Mouse (Mus musculus) heart, postnatal 0 days (tissue): ENCODE measurements around the gene Gm17455. TPM values are rescaled to one million over a fixed set of nuclear protein-coding genes. Genes with fewer than 3 reads are reported as not detected.
A peak's percentile ranks its signal among the peaks of the same experiment; 100 is the strongest.

Source experiments
- ATAC-seq: fragments of 200-750 bp; cut with Nextera tagmentation; 2 replicates; pipeline ENCODE4 v1.8.0; 2017; ENCODE audit warnings: low read depth, moderate number of reproducible peaks, moderate library complexity; ENCODE audit not compliant: insufficient read depth
- DNase-seq: peaks from one replicate; pipeline ENCODE4 v3.0.0-alpha.2; 2016; ENCODE audit warnings: low spot score
- H3K27ac ChIP-seq: fragments of 300-500 bp; sonication (generic); 2 replicates; pipeline ENCODE4 v1.5.1; 2014; ENCODE audit warnings: low read depth, mild to moderate bottlenecking
- H3K27me3 ChIP-seq: fragments of 300-500 bp; sonication (generic); 2 replicates; pipeline ENCODE4 v1.6.1; 2014; ENCODE audit warnings: low read length, mixed read lengths; ENCODE audit not compliant: control insufficient read depth, insufficient read depth
- H3K36me3 ChIP-seq: fragments of 300-500 bp; sonication (generic); replicated peaks from 2 replicates; pipeline ENCODE4 v1.6.1; 2014; ENCODE audit warnings: low read length, mixed read lengths; ENCODE audit not compliant: control insufficient read depth, insufficient read depth
- H3K4me1 ChIP-seq: fragments of 300-500 bp; sonication (generic); 2 replicates; pipeline ENCODE4 v1.6.1; 2014; ENCODE audit warnings: antibody characterized with exemption; ENCODE audit not compliant: control insufficient read depth, insufficient read depth
- H3K4me2 ChIP-seq: fragments of 300-500 bp; sonication (generic); 2 replicates; pipeline ENCODE4 v1.6.1; 2014; ENCODE audit warnings: low read depth, mild to moderate bottlenecking, low read length, moderate library complexity
- H3K4me3 ChIP-seq: fragments of 300-500 bp; sonication (generic); 2 replicates; pipeline ENCODE4 v1.5.1; 2014; ENCODE audit warnings: low read depth, low read length
- H3K9ac ChIP-seq: fragments of 300-500 bp; sonication (generic); replicated peaks from 2 replicates; pipeline ENCODE4 v1.6.1; 2014; ENCODE audit warnings: low read depth, low read length, mixed read lengths
- H3K9me3 ChIP-seq: fragments of 300-500 bp; sonication (generic); replicated peaks from 2 replicates; pipeline ENCODE4 v1.6.1; 2016; ENCODE audit warnings: low read length; ENCODE audit not compliant: control insufficient read depth
- CTCF ChIP-seq: IDR thresholded peaks from 2 replicates; pipeline ENCODE4 v1.5.1; 2016; ENCODE audit warnings: antibody characterized with exemption, control low read depth, low read depth
- EP300 ChIP-seq: IDR thresholded peaks from 2 replicates; pipeline ENCODE4 v1.6.1; 2016; ENCODE audit warnings: antibody characterized with exemption, low read depth
- WGBS: fragments of 180-500 bp; shearing (Covaris S2); extraction: QIAGEN DNeasy Blood & Tissue Kit; methylation state at CpG from one replicate; pipeline ENCODE4 v1.1.7; 2014; 5-methylcytosine and 5-hydroxymethylcytosine counted together
- polyA plus RNA-seq: library from polyadenylated mRNA; unstranded; fragments of >200 nt; fragmentation: Nextera tagmentation; extraction: Ambion mirVana; gene quantifications from 2 replicates; pipeline ENCODE4 v1.2.1, GENCODE M21; 2015
- total RNA-seq: library from RNA; depleted of rRNA; stranded (reverse); fragments of >200 nt; gene quantifications from 2 replicates; pipeline ENCODE4 v1.2.3, GENCODE M21; 2014; ENCODE audit warnings: low replicate concordance

Gm17455 gene
- total and polyA plus RNA-seq, 2 experiments from 2014 or later: 0.38 TPM; not detected in 1

DNA sequence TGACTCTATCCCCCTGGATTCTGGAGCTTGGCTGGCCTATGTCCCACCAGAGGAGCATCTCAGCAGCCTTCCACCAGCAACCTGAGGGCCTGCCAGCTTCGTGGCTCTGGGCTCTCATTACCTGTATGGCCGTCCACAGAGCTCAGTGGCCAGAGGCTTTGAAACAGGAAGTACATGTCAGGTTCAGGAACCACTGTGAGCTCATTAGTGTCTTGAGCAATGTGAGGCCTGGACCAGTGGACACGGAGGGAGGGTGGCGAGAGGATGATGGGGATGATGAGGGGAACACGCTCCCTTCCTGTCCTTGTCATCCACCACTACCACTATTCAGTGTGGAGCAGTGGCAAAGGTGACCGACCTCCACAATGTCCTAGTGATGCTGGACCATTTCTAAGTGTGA is 30.1 kb upstream of the Gm17455 start:
- Histone ChIP-seq H3K27ac (no peak overlapping the region), H3K9ac (no peak overlapping the region), H3K4me1 (peaks cover 3% of the 10 kb centered on the region; the same call in 1 of the 2 replicates), H3K4me2 (no peak overlapping the region), H3K36me3 (no peaks in the 10 kb centered on the region), H3K4me3 (no peak overlapping the region), H3K27me3 (no peaks in the 10 kb centered on the region), H3K9me3 (no peaks in the 10 kb centered on the region)
- no peak for ATAC-seq
- TF ChIP-seq EP300 (no peak), CTCF (no peak)
- WGBS: 80% methylated on average over 6 of the region's 6 CpGs
- no peak for DNase-seq

DNA sequence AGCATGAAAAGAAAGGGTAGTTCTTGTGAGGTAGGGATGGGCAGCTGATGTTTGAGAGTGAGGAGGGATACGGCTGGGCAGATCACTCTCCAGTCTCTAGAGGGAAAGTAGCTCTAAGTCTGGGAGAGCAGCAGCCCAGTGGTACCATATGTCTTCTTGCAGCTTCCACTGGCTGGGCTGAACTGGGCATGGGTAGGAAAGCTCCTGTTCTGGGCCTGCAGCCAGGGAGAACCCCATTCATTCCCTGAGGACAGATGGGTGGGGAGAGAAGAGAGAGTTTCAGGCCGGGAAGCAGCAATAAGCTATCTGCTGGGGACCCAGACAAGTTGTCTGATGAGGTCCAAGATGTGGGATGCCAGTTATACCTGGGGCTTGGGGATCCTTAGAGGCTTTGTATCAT is 29.4 kb upstream of the Gm17455 start:
- Histone ChIP-seq H3K4me2 (no peak overlapping the region), H3K9me3 (no peaks in the 10 kb centered on the region), H3K4me3 (no peak overlapping the region), H3K9ac (no peak overlapping the region), H3K36me3 (no peaks in the 10 kb centered on the region), H3K4me1 (peaks cover 3% of the 10 kb centered on the region; the same call in 1 of the 2 replicates), H3K27ac (no peak overlapping the region), H3K27me3 (no peaks in the 10 kb centered on the region)
- ATAC-seq (no peak), DNase-seq (no peak)
- no peak for TF ChIP-seq EP300
- TF ChIP-seq CTCF: no peak
- WGBS: 70% methylated on average over 2 of the region's 2 CpGs

DNA sequence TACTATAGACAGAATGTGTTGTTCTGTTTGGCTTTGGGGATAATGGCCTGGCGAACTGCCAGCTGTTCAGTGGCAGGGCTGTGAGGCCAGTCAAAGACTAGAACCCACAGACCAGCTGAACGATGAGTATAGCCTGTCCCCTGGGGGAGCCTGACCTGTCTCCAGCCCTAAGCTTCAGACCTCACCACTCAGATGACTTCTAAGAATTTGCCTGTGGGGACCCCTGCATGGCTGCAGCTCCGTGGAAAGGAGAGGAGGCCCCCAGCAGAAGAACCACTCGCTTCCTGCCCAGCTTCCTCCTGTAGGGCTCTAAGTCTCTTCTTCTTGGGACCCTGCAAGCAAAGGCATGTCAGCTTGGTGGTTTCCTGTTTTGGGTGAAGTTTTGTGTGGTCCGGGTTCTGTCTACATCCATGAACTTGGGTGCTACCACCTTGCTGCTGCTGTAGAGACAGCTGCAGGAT is 28.9 kb upstream of the Gm17455 start:
- ATAC-seq: no peak
- WGBS: 64% methylated on average over 5 of the region's 5 CpGs

DNA sequence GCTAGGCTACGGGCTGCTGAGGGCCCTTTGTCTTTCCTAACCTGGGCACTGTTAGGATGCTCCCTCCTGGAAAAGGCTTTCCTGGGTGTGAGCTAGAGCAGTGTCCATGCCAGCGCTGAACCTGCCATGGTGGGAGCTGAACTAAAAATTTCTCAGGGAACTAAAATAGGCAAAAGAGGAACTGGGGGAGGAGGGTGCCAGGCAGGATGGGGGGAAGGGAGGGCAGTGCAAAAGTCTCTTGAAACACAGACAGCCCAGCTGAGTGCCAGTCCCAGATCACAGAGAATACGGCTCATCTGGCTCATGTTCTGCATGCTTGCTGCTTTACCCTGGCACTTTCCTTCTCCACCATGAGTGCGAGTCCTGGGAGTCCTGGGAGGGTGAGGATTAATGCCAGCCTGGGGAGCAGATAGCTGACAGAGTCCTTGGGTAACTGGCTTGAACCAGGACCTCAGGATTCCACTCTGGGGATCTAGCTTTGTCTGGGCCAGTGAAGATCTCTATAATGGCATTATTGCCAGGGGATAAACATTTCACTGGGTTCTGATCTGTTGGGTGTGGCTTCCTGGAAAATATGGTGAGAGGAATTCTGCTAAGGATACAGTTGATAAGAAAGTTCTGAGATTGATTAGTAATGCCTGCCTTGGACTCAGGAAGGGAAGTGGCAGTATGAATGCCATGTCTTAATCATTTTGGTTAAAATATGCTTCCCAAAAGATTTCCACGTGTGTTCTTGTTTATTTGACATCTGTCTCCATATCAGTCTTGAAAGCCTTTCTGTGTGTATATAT is 27.7 kb upstream of the Gm17455 start:
- Histone ChIP-seq H3K36me3 (no peaks in the 10 kb centered on the region), H3K27me3 (no peaks in the 10 kb centered on the region), H3K27ac (peak overlapping the region; percentile 64; the same call in 1 of the 2 replicates), H3K4me2 (no peak overlapping the region), H3K4me3 (no peak overlapping the region), H3K9ac (no peak overlapping the region), H3K4me1 (peaks cover 3% of the 10 kb centered on the region; the same call in 1 of the 2 replicates), H3K9me3 (no peaks in the 10 kb centered on the region)
- ATAC-seq (no peak), DNase-seq (no peak)
- 66% methylated on average over 5 of the region's 5 CpGs for WGBS
- TF ChIP-seq EP300 (no peak), CTCF (no peak)

More for the DNA sequence above, 28.9 kb upstream of the Gm17455 start:
- Histone ChIP-seq H3K4me3 (no peak overlapping the region), H3K4me2 (no peak overlapping the region), H3K9me3 (no peaks in the 10 kb centered on the region), H3K36me3 (no peaks in the 10 kb centered on the region), H3K4me1 (peaks cover 3% of the 10 kb centered on the region; the same call in 1 of the 2 replicates), H3K27me3 (no peaks in the 10 kb centered on the region), H3K27ac (peak overlapping the region; percentile 64; the same call in 1 of the 2 replicates), H3K9ac (no peak overlapping the region)
- TF ChIP-seq EP300 (no peak), CTCF (no peak)
- DNase-seq: no peak

DNA sequence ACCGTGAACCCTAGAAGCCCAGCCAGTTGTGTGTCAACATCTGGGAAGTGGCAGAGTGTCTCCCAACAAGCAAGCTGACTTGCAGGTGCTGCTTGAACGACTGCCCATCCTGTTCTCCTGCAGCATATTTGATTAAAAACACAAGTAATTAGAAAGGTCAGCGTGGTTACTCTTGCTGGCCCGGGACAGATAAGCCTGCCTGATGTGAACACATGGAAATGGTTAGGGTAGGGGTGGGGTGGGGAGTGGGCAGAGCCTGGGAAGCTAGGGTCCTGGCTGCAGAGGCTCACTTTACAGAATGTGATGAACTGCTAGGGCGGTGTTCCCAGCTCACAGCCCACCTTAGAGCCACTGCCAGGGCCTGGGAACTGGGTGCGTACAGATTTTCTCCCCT is 26.0 kb upstream of the Gm17455 start:
- no peaks in the 10 kb centered on the region for H3K9me3 ChIP-seq
- H3K4me2 ChIP-seq: no peak overlapping the region
- no peak for ATAC-seq
- peaks cover 3% of the 10 kb centered on the region; the same call in 1 of the 2 replicates for H3K4me1 ChIP-seq
- H3K4me3 ChIP-seq: no peak overlapping the region
- H3K27me3 ChIP-seq: no peaks in the 10 kb centered on the region
- DNase-seq: no peak
- H3K27ac ChIP-seq: peak overlapping the region; percentile 61
- H3K36me3 ChIP-seq: no peaks in the 10 kb centered on the region
- TF ChIP-seq CTCF (no peak), EP300 (no peak)
- WGBS: 48% methylated on average over 6 of the region's 6 CpGs
- no peak overlapping the region for H3K9ac ChIP-seq
